Mouse (Mus musculus) spleen, postnatal 10 days (tissue): Measurements from ENCODE around the gene Il16.
"Not testable (repeated sequence)": the region's sequence is repeated elsewhere in the genome, so short reads cannot be mapped to it uniquely, and the experiment has no call there.

Experiments
- DNase-seq, 2 experiments: peaks; one replicate each; pipeline ENCODE4 v3.0.0; 2021 to 2022; ENCODE audit warnings: low spot score in 2 of 2

Gene Il16

DNA sequence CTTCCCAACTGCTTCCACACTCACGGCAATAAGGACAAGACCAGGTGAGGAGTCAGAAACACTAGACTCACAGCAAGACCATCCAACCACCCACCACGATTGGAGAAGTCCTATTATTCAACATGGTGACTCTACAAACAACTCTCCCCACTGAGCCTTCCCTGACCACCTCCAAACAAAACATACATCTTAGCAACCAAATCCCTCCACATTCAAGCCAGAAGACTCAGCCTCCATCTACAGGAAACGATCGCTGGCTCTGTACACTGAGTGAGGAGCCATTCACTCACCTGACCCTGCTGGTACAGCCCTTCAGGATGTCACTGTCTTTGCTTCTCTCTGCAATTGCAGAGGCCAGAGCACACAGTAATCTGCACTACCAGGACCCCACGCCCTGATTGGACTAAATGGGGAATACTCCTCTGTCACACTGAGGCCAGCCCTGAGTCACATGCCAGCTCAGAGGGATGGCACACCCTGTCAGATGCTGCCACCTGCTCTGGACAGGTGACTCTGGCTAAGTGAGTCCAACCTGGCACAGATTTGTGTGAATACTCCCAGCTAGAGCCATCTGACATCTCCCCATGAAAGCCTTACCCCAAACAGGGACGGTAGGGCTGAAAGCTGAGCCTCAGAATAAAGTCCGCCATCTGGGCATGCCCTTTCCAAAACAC lies 10.3 kb downstream of the Il16 start:
- no peak for DNase-seq

DNA sequence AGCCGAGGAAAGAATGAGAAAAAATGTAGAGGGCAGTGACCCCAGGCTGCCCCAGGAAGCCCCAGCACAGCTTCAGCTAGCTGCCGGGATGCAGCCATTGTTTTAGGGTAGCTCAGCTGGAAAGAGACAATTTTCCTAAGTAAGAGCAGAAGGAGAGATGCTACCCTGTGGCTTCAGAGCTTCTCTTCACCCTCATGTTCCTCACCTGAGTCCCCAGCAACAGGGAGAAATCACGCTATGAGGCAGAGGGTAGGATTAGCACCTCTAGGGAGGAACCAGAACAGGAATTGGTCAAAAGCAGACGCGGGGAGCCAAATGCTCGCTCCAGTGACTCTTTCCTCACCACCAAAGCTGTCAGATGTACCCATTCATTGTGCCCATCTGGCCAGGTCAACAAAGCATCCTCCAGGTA lies 10.8 kb downstream of the Il16 start:
- DNase-seq: no peak

GRCm38 (mm10) chr7:83734246-83734645 lies 11.3 kb downstream of the Il16 start:
- DNase-seq: no peak

GRCm38 (mm10) chr7:83732781-83733180 lies 12.7 kb downstream of the Il16 start:
- no peak for DNase-seq

DNA sequence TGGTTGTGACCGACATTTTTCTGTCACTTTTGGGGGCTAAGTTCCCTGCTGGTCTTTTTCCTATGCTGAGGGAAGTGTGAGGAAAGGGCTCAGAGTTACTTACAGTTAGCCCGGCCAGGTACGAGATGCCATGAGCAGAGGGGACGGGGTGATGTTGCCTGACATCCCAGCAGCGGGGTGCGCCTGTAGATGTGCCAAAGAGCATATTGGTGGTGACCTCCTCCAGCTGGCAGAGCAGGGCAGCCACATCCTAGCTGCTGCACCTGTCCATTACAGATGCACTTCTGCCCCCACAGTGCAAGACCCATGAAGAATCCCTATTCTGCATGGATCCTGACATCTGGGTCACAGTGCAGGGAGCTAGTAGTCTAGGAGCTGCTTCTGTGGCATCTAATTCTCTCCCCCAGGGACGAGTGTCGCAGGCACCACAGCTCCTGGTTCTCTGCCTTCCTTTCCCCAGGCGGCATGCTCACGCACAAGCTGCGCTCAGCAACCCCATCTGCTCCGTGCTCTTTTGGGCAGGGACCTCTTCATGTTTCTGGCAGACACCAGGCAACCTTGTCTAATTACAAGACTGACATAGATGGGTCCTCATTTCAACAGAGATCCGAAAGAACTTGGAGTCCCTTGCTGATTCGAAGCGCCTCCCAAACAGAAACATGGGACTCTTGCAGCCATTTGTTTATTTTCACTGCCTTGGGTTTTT lies 13.4 kb downstream of the Il16 start:
- DNase-seq: no peak

DNA sequence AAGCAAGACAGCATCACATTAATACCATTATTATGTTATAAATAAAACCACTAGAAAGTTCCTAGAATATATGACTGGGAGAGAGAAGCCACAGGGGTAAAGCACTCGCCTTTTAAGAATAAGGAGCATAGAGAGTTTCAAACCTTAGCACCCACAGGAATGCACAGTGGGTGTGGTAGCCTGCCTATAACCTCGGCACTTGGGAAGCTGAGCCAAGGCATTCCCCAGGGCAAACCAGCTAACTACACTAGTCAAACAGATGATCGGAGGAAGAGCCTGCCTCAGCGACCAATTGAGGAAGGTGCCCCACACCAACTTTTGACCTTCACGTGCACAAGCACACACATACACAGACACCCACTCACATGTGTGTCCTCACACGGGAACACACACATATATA lies 14.2 kb downstream of the Il16 start:
- no peak for DNase-seq

GRCm38 (mm10) chr7:83726936-83727632 lies 18.4 kb downstream of the Il16 start:
- no peak for DNase-seq

DNA sequence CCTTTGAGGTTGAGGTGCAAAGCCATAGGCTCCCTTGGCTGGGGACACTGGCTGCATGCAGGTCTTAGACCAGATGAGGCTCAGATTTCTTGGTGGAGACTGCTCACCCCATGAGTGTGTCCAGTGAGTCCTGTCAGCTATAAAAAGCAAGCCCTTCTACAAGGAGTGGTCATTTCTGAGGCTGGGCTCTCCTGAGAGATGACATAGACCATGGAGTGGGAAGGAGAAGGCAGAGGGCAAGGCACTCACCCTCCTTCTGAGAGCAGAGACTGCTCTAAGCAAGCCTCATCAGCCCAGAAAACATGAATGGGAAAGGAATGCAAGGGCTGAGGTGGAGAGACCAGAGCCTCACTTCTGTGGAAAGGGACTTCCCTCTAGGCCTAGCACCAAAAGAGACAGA lies 19.7 kb downstream of the Il16 start:
- no peak for DNase-seq

- no peak for DNase-seq
Observed at GRCm38 (mm10) chr7:83724541-83724940, 21.0 kb downstream of the Il16 start.

- no peak for DNase-seq
Observed at GRCm38 (mm10) chr7:83723954-83724353, 21.6 kb downstream of the Il16 start.

- DNase-seq: no peak
Observed at GRCm38 (mm10) chr7:83723221-83723620, 22.3 kb downstream of the Il16 start.

- no peak for DNase-seq
Observed at GRCm38 (mm10) chr7:83722485-83722884, 23.0 kb downstream of the Il16 start.

- no peak for DNase-seq
Observed at GRCm38 (mm10) chr7:83720231-83720630, 25.3 kb downstream of the Il16 start.

- no peak for DNase-seq
Observed at GRCm38 (mm10) chr7:83717021-83717725, 28.4 kb downstream of the Il16 start.

GRCm38 (mm10) chr7:83713639-83714038 lies 31.9 kb downstream of the Il16 start:
- no peak for DNase-seq

DNA sequence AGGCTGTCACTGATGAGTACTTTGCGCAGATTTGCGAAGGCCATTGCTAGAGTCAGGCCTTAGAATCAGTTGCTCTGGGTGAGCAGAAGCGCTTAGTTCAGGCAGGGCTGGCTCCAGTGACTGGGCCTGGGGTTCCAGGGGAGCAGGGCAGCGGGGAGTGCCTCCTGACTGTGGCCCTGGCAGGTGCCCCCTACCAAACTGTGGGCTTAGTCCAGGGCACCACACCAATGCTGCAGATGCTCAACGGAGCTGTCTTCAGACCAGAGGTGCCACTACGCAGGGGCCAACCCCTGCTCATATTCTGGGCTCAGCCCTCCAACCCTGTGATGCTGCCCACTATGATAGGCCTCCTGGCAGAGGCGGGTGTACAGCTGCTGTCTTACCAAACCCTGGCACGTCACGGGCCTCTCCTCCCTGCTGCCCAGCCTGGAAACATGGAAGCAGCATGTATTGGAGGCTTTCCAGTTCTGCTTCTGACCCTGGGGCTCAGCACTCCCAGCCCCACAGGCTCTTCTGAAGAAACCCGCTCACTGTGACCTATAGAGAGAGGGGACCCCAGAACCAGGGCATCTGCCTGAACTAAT lies 33.8 kb downstream of the Il16 start:
- not testable (repeated sequence) for DNase-seq

GRCm38 (mm10) chr7:83703046-83703775 lies 42.3 kb downstream of the Il16 start:
- no peak for DNase-seq

GRCm38 (mm10) chr7:83699066-83699745 lies 46.3 kb downstream of the Il16 start:
- DNase-seq: no peak

DNA sequence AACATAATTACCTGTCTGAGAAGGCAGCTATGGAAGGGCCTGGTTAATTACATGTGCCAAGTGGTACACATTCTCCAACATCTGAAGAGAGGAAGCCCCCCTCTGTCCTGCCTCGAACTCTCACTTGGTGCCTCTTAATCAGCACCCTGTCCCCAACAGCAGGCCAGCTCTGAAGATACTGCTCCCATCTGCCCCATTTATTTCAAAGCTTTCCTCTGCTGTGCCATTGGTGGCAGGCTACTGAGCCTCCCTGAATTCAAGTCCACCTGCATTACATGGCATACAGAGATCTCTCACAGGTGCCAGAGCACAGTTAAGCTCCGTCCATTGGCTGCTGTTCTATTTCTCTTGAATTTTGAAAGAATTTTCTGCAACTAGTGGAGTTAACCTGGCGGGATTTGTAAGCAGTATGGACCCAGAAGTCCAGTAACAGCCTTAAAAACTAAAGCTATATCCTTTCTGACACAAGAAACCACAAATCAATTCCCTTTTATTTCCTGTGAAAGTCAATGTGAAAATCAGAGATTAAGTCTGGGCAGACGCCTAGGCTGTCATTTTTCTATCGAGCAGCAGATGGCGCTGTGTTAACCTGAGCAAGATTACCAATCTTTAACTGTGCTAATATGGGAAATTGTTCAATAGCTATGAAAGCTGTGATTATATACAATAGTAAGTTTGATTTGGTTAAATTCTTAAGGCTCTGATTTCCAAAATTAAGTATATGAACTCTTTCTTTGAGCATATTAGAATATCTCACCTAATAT lies 49.9 kb downstream of the Il16 start:
- peak in 1 of 2 experiments; percentile 48 for DNase-seq
